Mouse (Mus musculus) kidney, postnatal 36 days (tissue): ENCODE data around the gene Slc35f2.

ENCODE experiments used
- DNase-seq, 2 experiments: peaks; one replicate each; pipeline ENCODE4 v3.0.0; 2021 to 2022; ENCODE audit warnings: mixed read lengths in 2 of 2

The Slc35f2 gene

DNA sequence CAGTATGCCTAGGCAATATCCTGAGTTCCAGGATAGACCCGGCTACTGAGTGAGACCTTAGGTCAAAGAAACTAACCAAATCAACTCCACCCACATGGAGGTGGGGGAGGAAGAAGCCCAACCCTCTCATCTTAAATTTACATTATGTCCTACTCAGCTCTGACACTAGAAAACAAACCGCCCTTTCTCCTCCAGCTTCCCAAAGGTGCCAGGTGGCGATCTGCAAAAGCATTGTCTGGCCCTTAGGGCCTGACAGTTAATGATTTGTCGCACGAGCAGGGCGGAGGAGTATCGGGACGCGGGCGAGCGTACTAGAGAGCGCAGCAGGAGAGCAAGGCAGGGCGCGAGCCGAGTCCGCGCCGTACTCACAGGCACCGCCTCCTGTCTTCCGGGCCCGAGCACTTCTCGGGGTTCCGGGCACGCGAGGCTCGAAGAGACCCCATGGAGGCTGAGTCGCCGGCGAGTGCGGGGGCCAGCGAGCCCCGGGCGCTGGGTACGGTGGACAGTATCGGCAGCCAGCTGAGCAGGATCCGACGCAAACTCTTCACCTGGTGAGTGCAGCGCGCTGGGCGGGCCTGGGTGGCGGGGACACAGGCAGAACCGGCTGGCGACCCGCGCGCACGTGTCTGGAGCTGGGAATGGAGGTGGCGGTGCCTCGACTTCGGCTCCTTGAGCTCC is at the start of gene Slc35f2:
Gene Slc35f2 (plus strand): TSS at position 195 of the 678 bp plus-strand sequence.
- peak; percentile 72 to 82 for DNase-seq

GRCm38 (mm10) chr9:53740829-53741404 is 30.4 kb upstream of the Slc35f2 start:
- DNase-seq, result no peak

DNA sequence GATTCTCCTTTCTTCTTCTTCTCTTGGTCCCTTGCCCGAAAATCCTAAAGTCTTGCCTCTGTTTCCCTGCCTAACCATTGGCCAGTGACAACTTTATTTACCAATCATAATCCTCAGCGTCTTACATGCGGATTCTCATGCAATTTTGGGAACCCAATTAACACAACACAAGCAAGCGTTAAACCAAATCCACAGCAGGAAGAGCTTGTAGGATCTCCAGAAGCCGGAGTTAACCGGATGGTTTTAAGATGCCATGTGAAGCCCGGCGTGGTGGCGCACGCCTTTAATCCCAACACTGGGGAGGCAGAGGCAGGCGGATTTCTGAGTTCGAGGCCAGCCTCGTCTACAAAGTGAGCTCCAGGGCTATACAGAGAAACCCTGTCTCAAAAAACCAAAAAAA is 20.9 kb upstream of the Slc35f2 start:
- no peak for DNase-seq

GRCm38 (mm10) chr9:53750899-53751298 is 20.4 kb upstream of the Slc35f2 start:
- DNase-seq, result peak in 1 of 2 experiments; percentile 9

DNA sequence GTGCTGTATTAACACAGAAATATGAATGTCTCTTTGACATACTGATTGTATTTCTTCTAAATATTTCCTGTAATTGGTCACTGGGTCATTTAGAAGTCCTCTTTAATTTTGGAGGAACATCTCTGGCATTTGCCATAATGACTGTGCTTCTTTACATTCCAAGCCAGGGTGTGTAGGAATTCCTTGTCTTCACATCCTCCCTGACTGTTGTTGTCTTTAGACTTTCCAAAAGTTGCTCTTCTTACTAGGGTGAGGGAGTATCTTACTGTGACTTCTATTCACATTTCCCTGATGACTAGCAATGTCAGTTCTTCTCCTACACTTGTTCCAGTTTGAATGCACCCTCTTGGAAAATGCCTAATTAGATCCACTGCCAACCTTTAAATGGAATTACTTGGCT is 16.5 kb upstream of the Slc35f2 start:
- DNase-seq, result no peak

DNA sequence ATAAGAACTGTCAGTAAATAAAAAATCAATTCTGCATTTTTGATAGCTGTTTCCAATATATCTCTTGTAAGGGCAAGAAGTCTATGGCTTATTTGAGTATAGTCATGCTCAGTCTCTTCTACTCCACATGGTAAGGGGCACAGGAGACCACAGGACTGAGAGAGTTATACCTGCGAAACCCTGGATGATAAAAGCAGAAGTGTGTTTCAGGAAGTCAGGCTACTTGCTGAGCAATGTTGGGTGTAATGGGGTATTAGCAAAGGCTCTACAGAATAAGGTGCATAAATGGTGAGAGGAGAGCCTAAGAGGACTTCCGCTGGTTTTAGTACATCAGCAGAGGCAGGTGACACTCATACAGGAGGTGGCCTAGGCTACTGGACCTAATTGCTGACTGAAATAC is 13.2 kb upstream of the Slc35f2 start:
- no peak for DNase-seq

DNA sequence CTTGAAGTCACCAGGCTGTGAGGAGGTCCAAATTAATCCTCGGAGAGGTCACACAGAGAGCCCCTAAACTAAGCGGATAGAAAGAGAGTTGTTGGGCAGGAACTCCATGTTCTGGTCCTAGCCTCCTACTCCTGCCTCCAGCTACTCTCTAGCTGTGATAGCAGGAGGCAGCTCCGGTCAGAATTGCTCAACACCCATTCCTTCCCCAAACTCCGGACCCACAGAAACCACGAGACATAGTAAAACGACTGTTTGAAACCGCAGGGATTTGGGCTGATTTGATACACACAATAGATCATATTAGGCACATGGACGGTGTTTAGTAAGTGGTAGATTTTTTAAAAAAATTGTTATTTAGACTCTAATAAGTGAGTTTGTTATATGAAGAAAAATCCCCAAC is 6.6 kb upstream of the Slc35f2 start:
- no peak for DNase-seq

DNA sequence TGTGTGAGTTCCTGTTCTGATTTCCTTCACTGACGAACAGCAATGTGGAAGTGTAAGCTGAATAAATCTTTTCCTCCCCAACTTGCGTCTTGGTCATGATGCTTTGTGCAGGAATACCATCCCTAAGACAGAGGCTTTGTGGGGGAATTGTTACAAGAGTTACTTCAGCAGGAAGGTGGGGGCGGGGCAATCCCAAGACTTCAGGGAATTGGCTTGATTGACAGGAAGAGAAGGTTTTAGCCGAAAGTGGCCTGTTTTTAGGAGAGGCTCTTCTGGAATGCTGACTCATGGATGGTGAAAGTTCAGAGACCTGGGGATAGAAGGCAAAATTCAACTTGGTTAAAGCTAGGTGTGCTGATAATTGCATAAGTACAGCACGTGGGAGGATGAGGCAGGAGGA is 2.9 kb upstream of the Slc35f2 start:
- DNase-seq, result no peak

- DNase-seq, result peak; percentile 7 to 22
These were observed 481 bp upstream of the Slc35f2 start for GRCm38 (mm10) chr9:53770771-53771343.

GRCm38 (mm10) chr9:53772121-53772561 is 803 bp downstream of the Slc35f2 start:
- peak; percentile 92 to 95 for DNase-seq

GRCm38 (mm10) chr9:53775511-53775910 is 4.2 kb downstream of the Slc35f2 start:
- DNase-seq, result peak; percentile 45 to 53

- DNase-seq, result peak in 1 of 2 experiments; percentile 15
These were observed 15.4 kb downstream of the Slc35f2 start for GRCm38 (mm10) chr9:53786561-53787407.

DNA sequence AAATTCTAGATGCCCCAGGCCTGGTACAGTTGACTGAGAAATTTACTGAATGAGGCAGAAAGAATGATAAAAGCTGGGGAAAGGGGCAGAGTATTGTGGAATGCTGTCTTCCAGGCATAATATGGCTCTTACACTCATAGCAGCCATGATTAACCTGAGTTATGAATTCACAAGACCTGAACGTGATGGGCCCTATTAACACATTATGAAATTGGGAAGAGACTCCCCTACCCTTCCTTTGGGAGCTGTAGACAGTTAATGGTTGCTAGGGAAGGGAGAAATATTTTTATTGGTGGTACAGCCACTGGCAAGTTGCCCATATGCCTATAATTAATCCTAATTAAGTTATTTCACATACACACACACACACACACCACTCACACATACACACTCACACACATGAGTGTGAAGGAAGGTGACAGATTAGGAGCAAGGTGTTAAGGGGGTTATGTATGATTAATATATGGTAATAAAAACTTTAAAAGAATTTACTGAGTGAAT is 22.5 kb downstream of the Slc35f2 start:
- DNase-seq, result no peak

GRCm38 (mm10) chr9:53794490-53794889 is 23.2 kb downstream of the Slc35f2 start:
- DNase-seq, result no peak

DNA sequence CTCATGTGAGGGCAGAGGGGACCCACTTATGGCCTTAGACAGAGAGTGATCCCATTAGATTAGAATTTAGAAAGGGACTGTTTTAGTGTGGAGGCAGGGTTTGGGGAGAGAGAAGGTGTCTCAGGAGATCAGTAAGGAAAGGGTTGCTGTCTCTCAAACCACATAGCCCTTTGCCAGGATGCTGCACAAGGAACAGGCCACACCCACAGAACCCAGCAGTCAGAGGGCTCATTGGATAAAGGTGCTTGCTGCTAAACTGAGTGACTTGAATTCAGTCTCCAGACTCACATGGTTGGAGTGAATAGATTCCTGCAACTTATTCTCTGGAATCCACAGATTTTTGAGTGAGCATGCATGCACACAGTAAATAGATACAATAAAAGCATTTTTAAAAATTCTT is 24.0 kb downstream of the Slc35f2 start:
- no peak for DNase-seq

DNA sequence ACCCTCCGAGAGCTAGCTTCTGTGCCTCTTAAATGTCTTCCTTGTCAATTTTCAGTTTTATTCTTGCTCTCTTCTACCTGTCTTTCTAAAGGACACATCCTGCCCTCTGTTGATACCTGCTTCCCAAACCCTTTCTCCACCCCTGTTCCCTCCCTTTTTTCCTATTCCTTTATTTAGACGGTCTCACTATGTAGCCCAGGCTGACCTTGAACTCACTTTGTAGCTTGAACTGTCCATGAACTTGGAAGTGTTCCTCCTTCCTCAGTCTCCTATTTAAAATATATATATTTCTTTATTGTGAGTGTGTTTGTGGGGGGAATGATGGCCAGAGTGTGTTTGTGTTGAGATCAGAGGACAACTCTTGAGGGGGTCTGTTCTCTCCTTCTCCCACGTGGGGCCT is 25.0 kb downstream of the Slc35f2 start:
- DNase-seq, result no peak

DNA sequence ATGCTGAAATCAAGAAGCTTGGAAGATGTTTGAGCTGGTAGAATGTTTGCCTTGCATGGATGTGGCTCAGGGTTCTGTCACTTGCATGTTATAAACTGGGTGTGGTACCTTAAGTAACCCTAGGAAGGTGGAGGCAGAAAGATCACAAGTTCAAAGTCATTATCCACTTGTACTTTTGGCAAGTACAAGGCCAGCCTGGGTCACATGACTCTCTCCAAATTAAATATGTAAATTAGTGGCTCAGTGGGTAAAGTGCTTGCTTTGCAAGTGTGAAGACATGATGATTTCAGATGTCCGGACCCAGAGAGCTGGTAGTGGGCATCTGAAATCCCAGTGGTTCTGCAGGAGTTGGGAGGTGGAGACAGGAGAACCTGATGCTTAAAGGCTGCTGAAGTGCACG is 25.8 kb downstream of the Slc35f2 start:
- peak in 1 of 2 experiments; percentile 12 for DNase-seq

- no peak for DNase-seq
These were observed 31.6 kb downstream of the Slc35f2 start for GRCm38 (mm10) chr9:53802921-53803320.

DNA sequence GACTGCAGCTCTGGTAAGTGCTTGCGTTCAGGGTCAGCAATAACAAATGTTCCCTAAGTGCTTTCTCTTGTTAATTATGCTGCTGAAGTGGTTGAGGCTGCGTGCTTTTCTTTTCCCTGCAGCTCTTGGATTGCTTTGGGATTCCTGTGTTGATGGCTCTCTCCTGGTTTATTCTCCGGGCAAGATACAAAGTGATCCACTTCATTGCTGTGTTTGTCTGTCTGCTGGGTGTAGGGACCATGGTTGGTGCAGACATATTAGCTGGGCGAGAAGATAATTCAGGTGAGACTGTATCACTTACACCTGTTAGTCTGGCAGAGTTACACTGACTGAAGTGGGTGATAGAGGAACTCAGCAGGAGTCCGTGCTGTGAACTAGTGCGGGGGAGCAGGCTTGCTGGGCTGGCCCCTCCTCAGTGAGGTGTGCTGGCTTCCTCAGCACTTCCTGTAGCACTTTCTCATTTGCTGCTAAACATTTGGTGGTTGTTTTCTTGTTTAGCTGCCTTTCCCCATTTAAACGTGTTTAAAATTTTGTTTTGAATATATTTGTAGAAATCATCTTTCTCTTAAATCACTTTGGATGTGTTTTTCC is 35.3 kb downstream of the Slc35f2 start:
- no peak for DNase-seq

DNA sequence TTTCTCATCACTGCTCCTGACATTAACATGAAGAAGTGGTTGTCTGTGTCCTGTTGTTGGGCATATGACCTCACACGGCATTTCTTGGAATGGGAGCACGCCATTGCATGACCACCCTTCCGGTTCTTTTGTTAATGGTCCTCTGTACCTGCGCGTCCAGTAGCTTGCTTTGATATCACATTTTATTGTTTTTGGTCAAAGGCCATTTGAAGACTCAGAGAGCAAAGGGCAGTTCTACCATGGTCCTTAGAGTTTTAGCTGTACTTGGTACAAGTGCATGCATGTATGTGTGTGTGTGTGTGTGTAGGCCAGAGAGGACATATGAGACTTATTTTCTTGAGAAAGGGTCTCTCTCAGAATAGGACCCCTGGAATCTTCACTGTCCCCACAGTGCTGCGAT is 42.1 kb downstream of the Slc35f2 start:
- DNase-seq, result no peak

- DNase-seq, result peak; percentile 51 to 86
These were observed 47.4 kb downstream of the Slc35f2 start for GRCm38 (mm10) chr9:53818760-53819159.

GRCm38 (mm10) chr9:53825318-53825717 is 54.0 kb downstream of the Slc35f2 start:
- DNase-seq, result peak; percentile 19 to 29
